Mouse (Mus musculus): ENCODE measurements around the gene Spata32. TPM values are rescaled to one million over a fixed set of nuclear protein-coding genes. Genes with fewer than 3 reads are reported as not detected.

The Spata32 gene
- not detected in 2 replicates for polyA plus RNA-seq (2012; rRNA removed)

GRCm38 (mm10) chr11:103217790-103218516 is at the start of gene Spata32:
Spata32 (minus strand) TSS chr11:103218432.

GRCm38 (mm10) chr11:103267346-103268219 is 49.4 kb upstream of the Spata32 start, which contains the start of gene Map3k14:
Map3k14 (minus strand) TSS chr11:103267472.

GRCm38 (mm10) chr11:103208458-103208857 is 9.8 kb downstream of the Spata32 start, which contains the start of gene 1700023F06Rik:
1700023F06Rik (minus strand) TSS chr11:103208558.

GRCm38 (mm10) chr11:103170494-103171285 is 47.5 kb downstream of the Spata32 start, which contains the start of gene Fmnl1:
Fmnl1 (plus strand) TSS chr11:103171107.

Other genes with a start within 250 kb of the Spata32 start
- gene Nmt1, start 190.2 kb downstream of the Spata32 start, polyA plus RNA-seq (2012; rRNA removed) = 19.7 and 25.3 TPM in 2 replicates
- 23.4 and 26.8 TPM in 2 replicates for gene Dcakd, start 190.1 kb downstream of the Spata32 start, polyA plus RNA-seq (2012; rRNA removed)
- 0.30 and 0.33 TPM in 2 replicates for gene Plcd3, start 116.8 kb downstream of the Spata32 start, polyA plus RNA-seq (2012; rRNA removed)
- 26.2 and 27.6 TPM in 2 replicates for gene Acbd4, start 116.8 kb downstream of the Spata32 start, polyA plus RNA-seq (2012; rRNA removed)
- 10.6 and 11.8 TPM in 2 replicates for gene Hexim1, start 102.2 kb downstream of the Spata32 start, polyA plus RNA-seq (2012; rRNA removed)
- gene Hexim2, start 86.0 kb downstream of the Spata32 start, polyA plus RNA-seq (2012; rRNA removed) = 3.1 and 3.4 TPM in 2 replicates
- gene Fmnl1, start 47.3 kb downstream of the Spata32 start, polyA plus RNA-seq (2012; rRNA removed) = 2.7 and 3.7 TPM in 2 replicates
- gene 1700023F06Rik, start 9.9 kb downstream of the Spata32 start, polyA plus RNA-seq (2012; rRNA removed) = 0.02 TPM in 1 of 2 replicates, not detected in the other
- gene Map3k14, start 49.0 kb upstream of the Spata32 start, polyA plus RNA-seq (2012; rRNA removed) = 0.51 and 0.67 TPM in 2 replicates
- 1.9 and 2.6 TPM in 2 replicates for gene Arhgap27, start 145.3 kb upstream of the Spata32 start, polyA plus RNA-seq (2012; rRNA removed)
- gene Plekhm1, start 194.3 kb upstream of the Spata32 start, polyA plus RNA-seq (2012; rRNA removed) = 3.0 and 3.8 TPM in 2 replicates

All from liver, embryonic 14 days (tissue).